Mouse (Mus musculus) heart, postnatal 0 days (tissue): ENCODE results near the gene Slc9a3r1. TPM values are rescaled to one million over a fixed set of nuclear protein-coding genes. Genes with fewer than 3 reads are reported as not detected.

Source experiments
- ATAC-seq: fragments of 200-750 bp; cut with Nextera tagmentation; 2 replicates; pipeline ENCODE4 v1.8.0; 2017; ENCODE audit warnings: low read depth, moderate number of reproducible peaks, moderate library complexity; ENCODE audit not compliant: insufficient read depth
- DNase-seq: peaks from one replicate; pipeline ENCODE4 v3.0.0-alpha.2; 2016; ENCODE audit warnings: low spot score
- H3K27ac ChIP-seq: fragments of 300-500 bp; sonication (generic); 2 replicates; pipeline ENCODE4 v1.5.1; 2014; ENCODE audit warnings: low read depth, mild to moderate bottlenecking
- H3K27me3 ChIP-seq: fragments of 300-500 bp; sonication (generic); 2 replicates; pipeline ENCODE4 v1.6.1; 2014; ENCODE audit warnings: low read length, mixed read lengths; ENCODE audit not compliant: control insufficient read depth, insufficient read depth
- H3K36me3 ChIP-seq: fragments of 300-500 bp; sonication (generic); replicated peaks from 2 replicates; pipeline ENCODE4 v1.6.1; 2014; ENCODE audit warnings: low read length, mixed read lengths; ENCODE audit not compliant: control insufficient read depth, insufficient read depth
- H3K4me1 ChIP-seq: fragments of 300-500 bp; sonication (generic); 2 replicates; pipeline ENCODE4 v1.6.1; 2014; ENCODE audit warnings: antibody characterized with exemption; ENCODE audit not compliant: control insufficient read depth, insufficient read depth
- H3K4me2 ChIP-seq: fragments of 300-500 bp; sonication (generic); 2 replicates; pipeline ENCODE4 v1.6.1; 2014; ENCODE audit warnings: low read depth, mild to moderate bottlenecking, low read length, moderate library complexity
- H3K4me3 ChIP-seq: fragments of 300-500 bp; sonication (generic); 2 replicates; pipeline ENCODE4 v1.5.1; 2014; ENCODE audit warnings: low read depth, low read length
- H3K9ac ChIP-seq: fragments of 300-500 bp; sonication (generic); replicated peaks from 2 replicates; pipeline ENCODE4 v1.6.1; 2014; ENCODE audit warnings: low read depth, low read length, mixed read lengths
- H3K9me3 ChIP-seq: fragments of 300-500 bp; sonication (generic); replicated peaks from 2 replicates; pipeline ENCODE4 v1.6.1; 2016; ENCODE audit warnings: low read length; ENCODE audit not compliant: control insufficient read depth
- CTCF ChIP-seq: IDR thresholded peaks from 2 replicates; pipeline ENCODE4 v1.5.1; 2016; ENCODE audit warnings: antibody characterized with exemption, control low read depth, low read depth
- EP300 ChIP-seq: IDR thresholded peaks from 2 replicates; pipeline ENCODE4 v1.6.1; 2016; ENCODE audit warnings: antibody characterized with exemption, low read depth
- WGBS: fragments of 180-500 bp; shearing (Covaris S2); extraction: QIAGEN DNeasy Blood & Tissue Kit; methylation state at CpG from one replicate; pipeline ENCODE4 v1.1.7; 2014; 5-methylcytosine and 5-hydroxymethylcytosine counted together
- polyA plus RNA-seq: library from polyadenylated mRNA; unstranded; fragments of >200 nt; fragmentation: Nextera tagmentation; extraction: Ambion mirVana; gene quantifications from 2 replicates; pipeline ENCODE4 v1.2.1, GENCODE M21; 2015
- total RNA-seq: library from RNA; depleted of rRNA; stranded (reverse); fragments of >200 nt; gene quantifications from 2 replicates; pipeline ENCODE4 v1.2.3, GENCODE M21; 2014; ENCODE audit warnings: low replicate concordance

Slc9a3r1 gene
- total and polyA plus RNA-seq, 2 experiments from 2014 or later = 12.3 to 13.6 TPM

GRCm38 (mm10) chr11:115187693-115188092, 24.6 kb downstream of the Slc9a3r1 start, which contains the start of gene Nat9:
Nat9 (minus strand) TSS chr11:115187859.
- Histone ChIP-seq H3K36me3 (no peaks in the 10 kb centered on the region), H3K9me3 (no peaks in the 10 kb centered on the region), H3K4me2 (peak within 1 kb of the TSS; percentile 96), H3K4me3 (peak within 1 kb of the TSS; percentile 67), H3K27me3 (no peaks in the 10 kb centered on the region), H3K9ac (peak within 1 kb of the TSS; percentile 77), H3K27ac (peak within 1 kb of the TSS; percentile 82), H3K4me1 (peaks cover 20% of the 10 kb centered on the region)
- peak; percentile 15; the same call in 1 of the 2 replicates for ATAC-seq
- WGBS = 4% methylated on average over 12 of the region's 12 CpGs
- no peak for TF ChIP-seq CTCF
- TF ChIP-seq EP300 = no peak
- no peak for DNase-seq

GRCm38 (mm10) chr11:115188539-115189231, 25.5 kb downstream of the Slc9a3r1 start:
- Histone ChIP-seq H3K4me3 (no peak overlapping the region), H3K36me3 (no peaks in the 10 kb centered on the region), H3K4me1 (peaks cover 20% of the 10 kb centered on the region), H3K4me2 (no peak overlapping the region), H3K9ac (no peak overlapping the region), H3K27ac (no peak overlapping the region), H3K27me3 (no peaks in the 10 kb centered on the region), H3K9me3 (no peaks in the 10 kb centered on the region)
- DNase-seq (no peak), ATAC-seq (no peak)
- 79% methylated on average over 13 of the region's 13 CpGs for WGBS
- TF ChIP-seq EP300 = no peak
- TF ChIP-seq CTCF = no peak

- 87% methylated on average over 6 of the region's 6 CpGs for WGBS
- Histone ChIP-seq H3K9ac (no peak overlapping the region), H3K9me3 (no peaks in the 10 kb centered on the region), H3K4me2 (no peak overlapping the region), H3K4me3 (no peak overlapping the region), H3K36me3 (no peaks in the 10 kb centered on the region), H3K27me3 (no peaks in the 10 kb centered on the region), H3K27ac (no peak overlapping the region), H3K4me1 (peaks cover 20% of the 10 kb centered on the region)
- TF ChIP-seq EP300 = no peak
- TF ChIP-seq CTCF = no peak
- no peak for ATAC-seq
- DNase-seq = no peak
These were observed 26.2 kb downstream of the Slc9a3r1 start for GRCm38 (mm10) chr11:115189304-115189703.

- peak; percentile 15; the same call in 1 of the 2 replicates for ATAC-seq
- Histone ChIP-seq H3K9ac (no peak overlapping the region), H3K4me3 (no peak overlapping the region), H3K4me2 (peak overlapping the region; percentile 37), H3K4me1 (peaks cover 15% of the 10 kb centered on the region), H3K27ac (peak overlapping the region; percentile 61), H3K36me3 (no peaks in the 10 kb centered on the region), H3K27me3 (no peaks in the 10 kb centered on the region), H3K9me3 (no peaks in the 10 kb centered on the region)
- WGBS = 23% methylated on average over 9 of the region's 9 CpGs
- TF ChIP-seq EP300 = no peak
- TF ChIP-seq CTCF = no peak
- DNase-seq = peak; percentile 27
These were observed 29.0 kb downstream of the Slc9a3r1 start for GRCm38 (mm10) chr11:115192180-115192579.

GRCm38 (mm10) chr11:115194693-115195092, 31.6 kb downstream of the Slc9a3r1 start:
- TF ChIP-seq EP300 = no peak
- no peak overlapping the region for H3K9ac ChIP-seq
- no peak for DNase-seq
- no peak overlapping the region for H3K27ac ChIP-seq
- no peaks in the 10 kb centered on the region for H3K9me3 ChIP-seq
- H3K4me1 ChIP-seq = peaks cover 8% of the 10 kb centered on the region
- no peak for ATAC-seq
- H3K27me3 ChIP-seq = no peaks in the 10 kb centered on the region
- H3K36me3 ChIP-seq = peaks cover 8% of the 10 kb centered on the region; the same call in 1 of the 2 replicates
- H3K4me3 ChIP-seq = no peak overlapping the region
- WGBS = 53% methylated on average over 6 of the region's 6 CpGs
- no peak overlapping the region for H3K4me2 ChIP-seq
